Mouse (Mus musculus) c-Kit-positive CD71-positive TER-119-positive erythroid progenitor cells, embryonic 14.5 days (primary cell): ENCODE measurements around the gene Sprr2a3.
"Not testable (repeated sequence)": the region's sequence is repeated elsewhere in the genome, so short reads cannot be mapped to it uniquely, and the experiment has no call there.

Experiments used
- DNase-seq: peaks from one replicate; pipeline ENCODE4 v3.0.0-alpha.2; 2013; ENCODE audit warnings: low spot score

Sprr2a3 gene

DNA sequence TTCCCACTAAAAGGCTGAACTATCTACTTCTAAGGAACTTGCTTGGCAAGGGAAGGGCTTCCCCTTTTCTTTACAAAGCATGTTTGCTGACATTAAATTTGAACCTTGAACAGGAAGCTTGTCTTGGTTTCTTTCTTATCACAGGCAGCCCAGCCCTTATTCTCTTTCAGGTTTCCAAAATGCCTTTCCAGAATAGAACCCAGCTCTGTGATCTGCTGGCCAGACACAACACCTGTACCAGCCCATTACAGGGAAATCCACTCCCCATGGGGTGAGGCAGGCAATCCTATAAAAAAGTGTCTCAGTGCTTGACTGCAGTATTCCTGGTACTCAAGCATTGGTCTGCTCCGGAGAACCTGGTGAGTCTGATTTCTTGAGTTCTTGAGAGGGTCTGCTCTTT lies at the start of gene Sprr2a3:
Sprr2a3 (plus strand) TSS at position 317 of the 400 bp plus-strand sequence.
- DNase-seq: not testable (repeated sequence)

DNA sequence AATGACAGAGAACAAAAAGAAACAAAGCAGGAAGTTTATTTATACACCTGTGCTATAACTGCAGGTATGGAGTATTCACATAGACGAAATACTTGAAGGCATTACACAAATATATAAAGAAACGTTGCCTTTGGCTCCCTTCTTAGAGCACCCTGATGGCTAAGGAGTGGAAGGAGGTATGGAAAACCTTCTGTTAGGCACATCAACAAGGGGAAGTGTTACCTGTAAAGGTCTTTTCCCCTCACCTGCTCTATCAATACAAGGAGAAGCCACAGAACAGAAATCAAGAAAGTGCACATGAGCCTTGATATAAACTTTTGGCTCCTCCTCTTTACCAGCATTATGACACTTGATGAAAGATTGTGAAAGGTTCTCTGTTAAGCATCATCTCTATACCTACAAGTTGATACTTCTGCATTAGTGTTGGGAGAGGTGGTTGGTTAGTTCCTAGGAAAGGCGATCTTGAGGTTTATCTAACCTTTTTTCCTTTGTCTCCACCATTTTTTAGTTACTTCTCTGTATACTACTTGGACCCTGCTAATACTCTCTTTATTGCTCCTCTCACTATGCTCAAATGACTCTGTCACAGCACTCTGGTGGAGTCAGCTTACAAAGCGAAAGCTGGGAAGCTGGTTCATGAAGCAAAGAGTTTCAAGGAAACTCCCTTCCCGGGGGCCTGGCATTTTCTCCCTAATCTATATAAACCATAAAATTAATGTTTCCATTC lies 48.6 kb upstream of the Sprr2a3 start:
- DNase-seq: not testable (repeated sequence)

DNA sequence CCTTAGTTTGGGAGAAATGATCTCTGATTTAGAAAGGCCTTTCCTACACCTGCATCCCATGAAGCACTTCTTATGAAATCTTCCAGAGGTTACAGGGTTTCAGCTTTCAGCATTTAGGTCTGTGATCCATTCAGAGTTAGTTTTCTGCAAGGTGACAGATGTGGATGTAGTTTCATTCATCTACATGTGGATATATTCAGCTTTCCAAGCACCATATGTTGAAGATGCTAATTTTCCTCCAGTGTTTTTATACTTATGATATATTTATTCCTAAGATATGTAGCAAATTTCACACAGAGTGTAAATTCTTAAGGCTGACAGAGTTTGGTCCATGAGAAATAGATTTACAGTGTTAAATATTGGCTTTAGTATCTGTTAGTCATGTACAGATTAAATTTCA lies 46.5 kb upstream of the Sprr2a3 start:
- DNase-seq: not testable (repeated sequence)

DNA sequence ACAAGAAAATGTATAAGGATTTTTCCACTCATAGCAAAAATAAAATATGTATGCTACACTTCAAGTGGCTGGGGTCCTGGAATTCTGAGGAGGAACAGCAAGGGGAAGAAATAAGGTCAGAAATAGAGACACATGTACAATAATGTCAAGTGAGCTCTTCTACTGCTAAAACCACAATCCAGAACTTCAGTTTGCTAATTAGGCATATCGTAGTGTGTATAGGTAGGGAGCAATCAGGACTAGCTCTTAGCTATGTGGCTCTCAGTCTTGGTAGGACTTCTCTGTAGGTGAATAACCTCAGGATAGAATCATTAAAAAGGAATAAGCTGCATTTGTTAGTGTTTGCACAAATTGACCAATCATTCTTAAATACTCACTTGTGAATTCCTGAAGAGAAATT lies 46.0 kb upstream of the Sprr2a3 start:
- not testable (repeated sequence) for DNase-seq

DNA sequence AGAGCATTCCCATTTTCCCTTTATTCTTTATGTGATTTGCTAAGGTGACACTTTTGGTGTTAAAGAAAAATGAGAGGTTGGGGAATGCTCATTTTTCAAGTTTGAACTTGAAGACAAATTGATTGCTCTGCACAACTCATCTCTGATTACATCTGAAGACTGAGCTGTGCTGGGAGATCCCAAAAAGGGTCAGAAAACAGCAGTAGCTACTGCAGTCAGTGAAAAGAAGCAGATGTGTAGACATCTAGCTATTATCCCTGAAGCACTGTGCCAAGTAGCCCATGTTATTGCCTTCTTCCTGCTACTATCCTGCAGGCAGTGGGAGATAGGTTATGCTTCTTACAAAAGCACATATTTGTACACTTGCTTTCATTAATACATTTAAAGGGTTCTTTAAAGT lies 40.4 kb upstream of the Sprr2a3 start:
- DNase-seq: not testable (repeated sequence)

DNA sequence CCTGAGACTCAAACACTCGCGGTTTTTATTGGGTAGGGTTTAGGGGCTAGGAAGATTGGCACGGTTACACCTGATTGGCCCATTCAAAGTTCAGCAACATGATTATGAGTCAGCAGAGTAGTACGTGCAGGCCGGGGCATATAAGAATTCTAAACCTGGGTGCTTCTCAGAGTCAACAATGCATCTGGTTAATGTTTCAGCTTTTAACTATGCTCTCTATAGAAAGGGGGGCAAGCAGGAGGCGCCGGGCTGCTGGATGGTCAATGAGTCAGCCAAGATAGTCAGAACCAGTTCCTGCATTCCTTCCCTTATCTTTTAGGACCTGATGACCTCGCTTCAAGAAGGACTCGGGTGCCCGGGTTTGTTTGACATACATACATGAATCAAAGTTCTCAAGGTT lies 39.0 kb upstream of the Sprr2a3 start:
- DNase-seq: not testable (repeated sequence)

DNA sequence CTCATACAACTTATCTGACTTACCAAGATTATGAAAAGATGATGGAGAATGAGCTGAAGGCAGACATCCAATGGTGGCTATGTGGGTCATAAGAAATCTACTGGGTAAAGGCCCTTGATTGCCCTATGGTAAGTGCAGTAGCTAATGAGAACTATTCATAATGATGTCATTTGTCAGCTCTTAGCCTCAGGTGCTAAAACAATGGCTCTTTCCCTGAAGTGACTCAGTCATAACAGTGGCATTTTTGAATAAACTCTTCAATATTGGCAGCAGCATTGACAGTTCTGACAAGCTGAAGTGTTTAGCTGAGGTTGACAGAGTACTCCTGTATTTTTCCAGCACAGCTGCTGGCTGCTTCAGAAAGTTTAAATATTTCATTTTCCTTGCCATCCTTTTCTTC lies 36.7 kb upstream of the Sprr2a3 start:
- DNase-seq: not testable (repeated sequence)

DNA sequence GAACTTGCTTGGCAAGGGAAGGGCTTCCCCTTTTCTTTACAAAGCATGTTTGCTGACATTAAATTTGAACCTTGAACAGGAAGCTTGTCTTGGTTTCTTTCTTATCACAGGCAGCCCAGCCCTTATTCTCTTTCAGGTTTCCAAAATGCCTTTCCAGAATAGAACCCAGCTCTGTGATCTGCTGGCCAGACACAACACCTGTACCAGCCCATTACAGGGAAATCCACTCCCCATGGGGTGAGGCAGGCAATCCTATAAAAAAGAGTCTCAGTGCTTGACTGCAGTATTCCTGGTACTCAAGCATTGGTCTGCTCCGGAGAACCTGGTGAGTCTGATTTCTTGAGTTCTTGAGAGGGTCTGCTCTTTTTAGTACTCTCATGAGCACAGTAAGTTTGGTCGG lies 34.8 kb upstream of the Sprr2a3 start:
- not testable (repeated sequence) for DNase-seq

DNA sequence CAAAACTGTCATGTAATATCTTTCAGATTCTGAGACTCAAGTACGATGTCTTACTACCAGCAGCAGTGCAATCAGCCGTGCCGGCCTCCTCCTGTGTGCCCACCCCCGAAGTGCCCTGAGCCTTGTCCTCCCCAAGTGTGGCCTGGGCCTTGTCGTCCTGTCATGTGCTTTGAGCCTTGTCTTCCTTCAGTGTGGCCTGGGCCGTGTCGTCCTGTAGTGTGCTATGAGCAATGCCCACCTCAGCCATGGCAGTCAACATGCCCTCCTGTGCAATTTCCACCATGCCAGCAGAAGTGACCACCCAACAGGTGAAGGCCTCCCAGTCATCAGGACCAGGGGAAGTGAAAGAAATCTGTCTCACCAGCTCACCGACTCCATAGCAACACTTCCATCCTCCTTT lies 31.4 kb upstream of the Sprr2a3 start:
- DNase-seq: not testable (repeated sequence)

DNA sequence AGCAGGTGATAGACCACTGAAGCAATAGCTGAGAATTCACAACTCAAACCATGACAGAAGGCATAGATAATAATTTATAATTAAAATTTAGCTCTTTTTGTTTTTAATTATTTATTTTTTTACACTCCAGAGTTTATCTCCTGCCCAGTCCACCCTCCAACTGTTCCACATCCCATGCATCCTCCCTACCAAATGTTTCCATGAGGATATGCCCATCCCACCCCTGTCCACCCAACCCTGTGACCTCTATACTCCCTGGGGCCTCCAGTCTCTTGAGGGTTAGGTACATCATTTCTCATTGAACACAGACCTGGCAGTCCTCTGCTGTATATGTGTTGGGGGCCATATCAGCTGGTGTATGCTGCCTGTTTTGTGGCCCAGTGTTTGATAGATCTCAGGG lies 26.7 kb upstream of the Sprr2a3 start:
- DNase-seq: not testable (repeated sequence)

DNA sequence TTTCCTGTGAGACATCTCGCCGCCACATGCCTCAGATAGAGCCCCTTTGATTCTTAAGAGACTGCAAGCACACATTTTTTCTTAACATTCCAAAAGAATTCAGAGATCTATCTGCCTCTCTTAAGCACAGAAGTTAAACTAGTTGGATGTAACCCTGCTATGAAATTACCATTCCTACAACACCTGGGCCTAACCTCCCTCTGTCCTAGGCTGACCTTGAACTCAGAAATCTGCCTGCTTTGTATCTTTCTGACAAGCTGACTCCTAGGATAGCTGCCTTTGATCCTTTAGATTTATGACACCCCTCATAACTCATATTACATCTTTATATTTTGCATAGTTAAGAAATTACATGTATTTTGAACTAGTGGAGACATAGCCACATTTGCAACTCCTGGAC lies 21.8 kb upstream of the Sprr2a3 start:
- not testable (repeated sequence) for DNase-seq

DNA sequence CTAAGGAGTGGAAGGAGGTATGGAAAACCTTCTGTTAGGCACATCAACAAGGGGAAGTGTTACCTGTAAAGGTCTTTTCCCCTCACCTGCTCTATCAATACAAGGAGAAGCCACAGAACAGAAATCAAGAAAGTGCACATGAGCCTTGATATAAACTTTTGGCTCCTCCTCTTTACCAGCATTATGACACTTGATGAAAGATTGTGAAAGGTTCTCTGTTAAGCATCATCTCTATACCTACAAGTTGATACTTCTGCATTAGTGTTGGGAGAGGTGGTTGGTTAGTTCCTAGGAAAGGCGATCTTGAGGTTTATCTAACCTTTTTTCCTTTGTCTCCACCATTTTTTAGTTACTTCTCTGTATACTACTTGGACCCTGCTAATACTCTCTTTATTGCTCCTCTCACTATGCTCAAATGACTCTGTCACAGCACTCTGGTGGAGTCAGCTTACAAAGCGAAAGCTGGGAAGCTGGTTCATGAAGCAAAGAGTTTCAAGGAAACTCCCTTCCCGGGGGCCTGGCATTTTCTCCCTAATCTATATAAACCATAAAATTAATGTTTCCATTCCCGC lies 13.7 kb upstream of the Sprr2a3 start:
- not testable (repeated sequence) for DNase-seq

DNA sequence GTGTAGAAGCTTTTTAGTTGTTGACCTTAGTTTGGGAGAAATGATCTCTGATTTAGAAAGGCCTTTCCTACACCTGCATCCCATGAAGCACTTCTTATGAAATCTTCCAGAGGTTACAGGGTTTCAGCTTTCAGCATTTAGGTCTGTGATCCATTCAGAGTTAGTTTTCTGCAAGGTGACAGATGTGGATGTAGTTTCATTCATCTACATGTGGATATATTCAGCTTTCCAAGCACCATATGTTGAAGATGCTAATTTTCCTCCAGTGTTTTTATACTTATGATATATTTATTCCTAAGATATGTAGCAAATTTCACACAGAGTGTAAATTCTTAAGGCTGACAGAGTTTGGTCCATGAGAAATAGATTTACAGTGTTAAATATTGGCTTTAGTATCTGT lies 11.7 kb upstream of the Sprr2a3 start:
- not testable (repeated sequence) for DNase-seq

DNA sequence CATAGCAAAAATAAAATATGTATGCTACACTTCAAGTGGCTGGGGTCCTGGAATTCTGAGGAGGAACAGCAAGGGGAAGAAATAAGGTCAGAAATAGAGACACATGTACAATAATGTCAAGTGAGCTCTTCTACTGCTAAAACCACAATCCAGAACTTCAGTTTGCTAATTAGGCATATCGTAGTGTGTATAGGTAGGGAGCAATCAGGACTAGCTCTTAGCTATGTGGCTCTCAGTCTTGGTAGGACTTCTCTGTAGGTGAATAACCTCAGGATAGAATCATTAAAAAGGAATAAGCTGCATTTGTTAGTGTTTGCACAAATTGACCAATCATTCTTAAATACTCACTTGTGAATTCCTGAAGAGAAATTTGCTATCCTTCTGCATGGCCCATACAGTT lies 11.2 kb upstream of the Sprr2a3 start:
- DNase-seq: not testable (repeated sequence)

DNA sequence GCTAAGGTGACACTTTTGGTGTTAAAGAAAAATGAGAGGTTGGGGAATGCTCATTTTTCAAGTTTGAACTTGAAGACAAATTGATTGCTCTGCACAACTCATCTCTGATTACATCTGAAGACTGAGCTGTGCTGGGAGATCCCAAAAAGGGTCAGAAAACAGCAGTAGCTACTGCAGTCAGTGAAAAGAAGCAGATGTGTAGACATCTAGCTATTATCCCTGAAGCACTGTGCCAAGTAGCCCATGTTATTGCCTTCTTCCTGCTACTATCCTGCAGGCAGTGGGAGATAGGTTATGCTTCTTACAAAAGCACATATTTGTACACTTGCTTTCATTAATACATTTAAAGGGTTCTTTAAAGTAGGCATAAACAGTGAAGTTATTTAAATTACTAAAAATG lies 5.6 kb upstream of the Sprr2a3 start:
- DNase-seq: not testable (repeated sequence)

DNA sequence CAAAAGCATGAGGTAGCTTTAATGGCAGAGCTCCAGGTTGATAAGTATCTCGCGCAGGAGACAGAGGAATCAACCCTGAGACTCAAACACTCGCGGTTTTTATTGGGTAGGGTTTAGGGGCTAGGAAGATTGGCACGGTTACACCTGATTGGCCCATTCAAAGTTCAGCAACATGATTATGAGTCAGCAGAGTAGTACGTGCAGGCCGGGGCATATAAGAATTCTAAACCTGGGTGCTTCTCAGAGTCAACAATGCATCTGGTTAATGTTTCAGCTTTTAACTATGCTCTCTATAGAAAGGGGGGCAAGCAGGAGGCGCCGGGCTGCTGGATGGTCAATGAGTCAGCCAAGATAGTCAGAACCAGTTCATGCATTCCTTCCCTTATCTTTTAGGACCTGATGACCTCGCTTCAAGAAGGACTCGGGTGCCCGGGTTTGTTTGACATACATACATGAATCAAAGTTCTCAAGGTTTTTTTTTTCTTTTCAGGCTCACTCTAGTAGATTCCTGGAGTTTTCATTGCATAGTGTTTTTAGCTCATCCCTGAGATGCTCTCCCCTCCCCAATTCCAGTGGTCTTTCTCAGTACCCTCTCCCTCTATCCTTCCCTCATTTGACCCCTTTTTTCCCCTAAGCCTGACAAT lies 4.1 kb upstream of the Sprr2a3 start:
- not testable (repeated sequence) for DNase-seq

DNA sequence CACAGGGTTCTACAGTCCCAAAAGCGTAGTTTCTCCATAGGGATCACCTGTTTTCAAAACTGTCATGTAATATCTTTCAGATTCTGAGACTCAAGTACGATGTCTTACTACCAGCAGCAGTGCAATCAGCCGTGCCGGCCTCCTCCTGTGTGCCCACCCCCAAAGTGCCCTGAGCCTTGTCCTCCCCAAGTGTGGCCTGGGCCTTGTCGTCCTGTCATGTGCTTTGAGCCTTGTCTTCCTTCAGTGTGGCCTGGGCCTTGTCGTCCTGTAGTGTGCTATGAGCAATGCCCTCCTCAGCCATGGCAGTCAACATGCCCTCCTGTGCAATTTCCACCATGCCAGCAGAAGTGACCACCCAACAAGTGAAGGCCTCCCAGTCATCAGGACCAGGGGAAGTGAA lies 3.3 kb downstream of the Sprr2a3 start:
- DNase-seq: not testable (repeated sequence)

DNA sequence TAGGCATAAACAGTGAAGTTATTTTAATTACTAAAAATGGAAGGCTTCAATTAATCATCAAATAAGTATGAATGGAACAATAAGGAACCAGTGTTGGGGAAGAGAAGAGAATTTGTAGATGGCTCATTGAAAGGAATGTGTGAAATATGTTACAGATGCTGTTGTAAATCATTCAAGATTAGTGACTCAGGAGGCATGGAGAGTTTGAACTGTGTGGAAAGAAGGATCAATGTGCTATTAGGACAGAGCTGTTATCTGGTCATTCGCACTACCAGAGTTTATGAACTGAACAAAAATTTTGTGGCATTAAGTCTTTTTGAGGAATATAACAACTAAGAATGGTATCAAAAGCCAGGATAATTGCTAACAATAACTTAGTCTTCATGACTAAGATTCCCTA lies 22.2 kb downstream of the Sprr2a3 start:
- DNase-seq: no peak

DNA sequence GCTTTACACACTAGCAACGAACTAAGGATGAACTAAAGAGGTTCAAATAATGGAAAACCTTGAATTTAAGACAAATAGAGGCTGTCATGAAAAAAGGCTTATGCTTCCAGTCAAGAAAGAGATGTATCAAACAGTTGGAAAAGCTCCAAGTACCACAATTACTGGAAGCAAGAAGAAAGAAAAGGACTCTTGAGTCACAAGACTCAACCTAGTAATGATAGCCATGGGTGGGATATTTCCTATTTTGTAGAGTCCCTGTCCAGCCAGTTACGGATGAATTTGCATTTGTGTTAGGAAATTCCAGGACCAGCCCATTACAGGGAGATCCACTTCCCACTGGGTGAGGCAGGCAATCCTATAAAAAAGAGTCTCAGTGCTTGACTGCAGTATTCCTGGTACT lies 31.1 kb downstream of the Sprr2a3 start, which contains the start of gene Sprr2b:
Sprr2b (plus strand) TSS at position 301 of the 400 bp plus-strand sequence.
- DNase-seq: no peak

DNA sequence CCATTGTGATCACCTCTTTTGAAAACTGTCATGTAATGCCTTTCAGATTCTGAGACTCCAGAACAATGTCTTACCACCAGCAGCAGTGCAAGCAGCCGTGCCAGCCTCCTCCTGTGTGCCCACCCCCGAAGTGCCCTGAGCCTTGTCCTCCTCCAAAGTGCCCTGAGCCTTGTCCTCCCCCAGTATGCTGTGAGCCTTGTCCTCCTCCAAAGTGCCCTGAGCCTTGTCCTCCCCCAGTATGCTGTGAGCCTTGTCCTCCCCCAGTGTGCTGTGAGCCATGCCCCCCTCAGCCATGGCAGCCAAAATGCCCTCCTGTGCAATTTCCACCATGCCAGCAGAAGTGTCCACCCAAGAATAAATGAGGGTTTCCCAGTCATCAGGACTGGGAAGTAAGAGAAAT lies 32.2 kb downstream of the Sprr2a3 start:
- DNase-seq: no peak

DNA sequence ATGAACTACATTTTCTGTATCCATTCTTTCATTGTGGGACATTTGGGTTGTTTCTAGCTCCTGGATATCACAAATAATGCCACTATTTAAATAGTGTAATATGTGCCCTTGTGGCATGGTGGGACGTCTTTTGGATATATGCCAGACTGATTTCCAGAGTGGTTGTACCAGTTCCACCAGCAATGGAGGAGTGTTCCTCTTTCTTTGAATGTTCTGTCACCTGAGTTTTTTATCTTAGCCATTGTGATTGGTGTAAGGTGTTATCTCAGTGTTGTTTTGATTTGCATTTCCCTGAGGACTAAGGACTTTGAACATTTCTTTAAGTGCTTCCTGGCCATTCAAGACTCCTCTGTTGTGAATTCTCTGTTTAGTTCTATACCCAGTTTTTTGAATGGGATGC lies 51.1 kb downstream of the Sprr2a3 start:
- no peak for DNase-seq

DNA sequence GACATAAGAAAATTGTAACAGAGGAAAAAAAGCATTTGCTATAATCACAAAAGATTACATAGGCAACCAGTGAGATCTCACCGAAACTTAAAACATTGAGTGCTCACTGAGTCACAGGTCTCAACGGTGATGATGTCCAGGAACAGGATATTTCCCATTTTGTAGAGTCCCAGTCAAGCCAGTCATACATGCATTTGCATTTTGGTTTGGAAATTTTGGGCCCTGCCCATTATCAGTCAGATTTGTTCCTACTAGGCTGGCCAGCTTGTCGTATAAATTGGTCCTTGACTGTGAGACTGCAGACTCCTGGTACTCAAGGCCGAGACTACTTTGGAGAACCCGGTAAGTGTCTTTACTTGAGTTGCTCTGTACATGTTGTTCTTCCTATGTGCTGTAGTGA lies 53.6 kb downstream of the Sprr2a3 start, which contains the start of gene Sprr2d:
Sprr2d (plus strand) TSS at position 301 of the 400 bp plus-strand sequence.
- DNase-seq: no peak
